ENCODE assay signal across 16 mouse cellular contexts in the genomic region with DNA sequence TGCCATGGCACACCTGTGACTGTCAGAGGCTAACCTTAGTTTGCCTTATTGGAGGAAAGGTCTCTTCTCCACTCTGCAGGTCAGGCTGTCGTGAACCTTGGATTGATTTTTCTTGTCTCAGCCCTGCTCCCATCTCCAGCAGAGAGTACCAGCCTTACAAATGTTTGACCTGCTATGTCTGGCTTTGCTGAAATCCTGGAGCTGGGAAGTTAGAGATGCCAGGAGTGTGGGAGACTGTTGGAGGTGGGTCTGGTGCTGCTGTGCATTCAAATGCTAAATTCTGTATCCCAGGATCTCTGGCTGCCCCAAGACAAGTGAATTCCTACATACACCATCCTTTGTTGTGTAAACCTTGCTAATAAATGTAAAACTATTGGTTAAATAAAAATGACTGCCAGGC. TPM values are rescaled to one million over a fixed set of nuclear protein-coding genes. Genes with fewer than 3 reads are reported as not detected.
"Had no signal": no experiment of that assay in that cellular context is flagged by ENCODE, and none has a peak within 500 bp of the region (broad histone marks: within the 10 kb centered on the region; RNA-seq: fewer than 3 reads in every experiment).

No protein-coding gene starts in this region.

- H3K4me2 ChIP-seq: liver, embryonic 13.5 days; lung, embryonic 14.5 days; stomach, embryonic 15.5 days had no signal

- H3K36me3 ChIP-seq: liver, embryonic 13.5 days; stomach, embryonic 15.5 days had no signal

- H3K4me1 ChIP-seq: liver, embryonic 13.5 days; stomach, embryonic 15.5 days had no signal

- H3K9me3 ChIP-seq: liver, embryonic 13.5 days; stomach, embryonic 15.5 days had no signal

- ATAC-seq: lung, postnatal 0 days had no signal

- H3K27ac ChIP-seq: left cerebral cortex, adult 2 months; liver, embryonic 13.5 days; macrophage; stomach, embryonic 15.5 days had no signal

- H3K27me3 ChIP-seq: liver, embryonic 13.5 days; stomach, embryonic 15.5 days had no signal

- H3K9ac ChIP-seq: liver, embryonic 13.5 days; lung, embryonic 14.5 days; stomach, embryonic 15.5 days had no signal

- DNase-seq: kidney, adult 9 months; kidney, postnatal 14 days; kidney, postnatal 4 days; layer of hippocampus, adult 9-11 months; layer of hippocampus, postnatal 36 days; liver, embryonic 13.5 days; lung, embryonic 14.5 days; midbrain, embryonic 14.5 days; right cerebral cortex, adult 18-20 months; right cerebral cortex, postnatal 25 days; spleen, adult 18-20 months; thymus, postnatal 4 days had no signal

- H3K4me3 ChIP-seq: left cerebral cortex, adult 2 months; liver, embryonic 13.5 days; stomach, embryonic 15.5 days had no signal

RNA-seq across cellular contexts. Expression of gene Rapgef4, which starts 37.7 kb away (rescaled TPM):
- polyA plus RNA-seq: macrophage had no signal
